Mouse (Mus musculus) ES-Bruce4 (cell line): Measurements from ENCODE around the gene Ccdc60.

Source experiments
- CTCF ChIP-seq: IDR thresholded peaks from one replicate; pipeline ENCODE4 v1.8.1; 2011; ENCODE audit warnings: low read depth, low read length
- POLR2A ChIP-seq: IDR thresholded peaks from one replicate; pipeline ENCODE4 v1.8.1; 2011; ENCODE audit warnings: low read length; ENCODE audit not compliant: insufficient read depth

DNA sequence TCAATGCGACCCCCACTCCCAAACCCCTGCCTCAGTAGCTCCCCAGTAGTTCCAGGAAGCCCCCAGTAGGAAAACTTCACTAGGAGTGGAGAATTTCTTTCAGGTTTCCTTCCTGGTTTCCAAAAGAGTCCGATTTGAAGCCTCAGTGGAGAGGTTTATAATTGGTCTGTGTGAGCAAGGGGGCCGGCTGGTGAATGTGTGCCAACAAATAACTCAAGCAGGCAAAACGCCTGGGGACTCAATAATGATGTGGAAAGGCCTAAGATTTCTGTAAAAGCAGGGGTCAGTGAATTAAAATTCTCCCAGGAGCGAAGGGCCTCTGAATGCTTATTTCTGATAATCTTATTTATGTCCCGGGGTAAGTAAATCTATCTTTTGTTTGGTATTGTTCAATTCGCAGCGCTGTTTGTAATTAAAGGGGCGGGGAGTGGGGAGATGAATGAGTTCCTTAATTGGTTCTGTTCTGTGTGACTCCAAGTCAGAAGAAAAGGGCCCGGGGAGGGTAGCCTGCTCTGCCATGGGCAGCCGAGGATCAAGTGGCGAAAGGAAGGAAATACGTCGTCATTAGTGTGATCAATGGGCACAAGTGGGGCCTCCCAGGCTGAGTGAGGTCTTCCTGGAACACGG, 23.4 kb upstream of the Ccdc60 start:
- TF ChIP-seq POLR2A (no peak), CTCF (no peak)
